Mouse (Mus musculus) embryo, embryonic 10.5 days (tissue): ENCODE data around the gene Syndig1.

Experiments used
- DNase-seq: peaks from one replicate; pipeline ENCODE4 v3.0.0-alpha.2; 2015; ENCODE audit warnings: low spot score

Gene Syndig1

GRCm38 (mm10) chr2:149828911-149829310 lies at the start of gene Syndig1:
Gene Syndig1 (plus strand): TSS chr2:149829211.
- DNase-seq, result no peak

GRCm38 (mm10) chr2:149798613-149799012 lies 30.4 kb upstream of the Syndig1 start:
- DNase-seq, result peak; percentile 45

- no peak for DNase-seq
These were observed 24.3 kb upstream of the Syndig1 start for GRCm38 (mm10) chr2:149804599-149805140.

GRCm38 (mm10) chr2:149805256-149805655 lies 23.8 kb upstream of the Syndig1 start:
- no peak for DNase-seq

GRCm38 (mm10) chr2:149812899-149813298 lies 16.1 kb upstream of the Syndig1 start:
- DNase-seq, result no peak

GRCm38 (mm10) chr2:149818395-149818794 lies 10.6 kb upstream of the Syndig1 start:
- no peak for DNase-seq

GRCm38 (mm10) chr2:149819751-149820150 lies 9.3 kb upstream of the Syndig1 start:
- no peak for DNase-seq

GRCm38 (mm10) chr2:149820201-149820600 lies 8.8 kb upstream of the Syndig1 start:
- peak; percentile 7 for DNase-seq

- peak; percentile 57 for DNase-seq
These were observed 1.0 kb downstream of the Syndig1 start for GRCm38 (mm10) chr2:149829955-149830535.

- DNase-seq, result peak; percentile 58
These were observed 1.8 kb downstream of the Syndig1 start, which contains the start of gene C530025M09Rik for GRCm38 (mm10) chr2:149830536-149831458. Gene C530025M09Rik (minus strand): TSS chr2:149831213.

- DNase-seq, result peak; percentile 45
These were observed 2.6 kb downstream of the Syndig1 start for GRCm38 (mm10) chr2:149831459-149832245.

- DNase-seq, result peak; percentile 1
These were observed 3.3 kb downstream of the Syndig1 start for GRCm38 (mm10) chr2:149832301-149832700.

GRCm38 (mm10) chr2:149835091-149835490 lies 6.1 kb downstream of the Syndig1 start:
- DNase-seq, result no peak

GRCm38 (mm10) chr2:149836471-149837135 lies 7.6 kb downstream of the Syndig1 start:
- DNase-seq, result no peak

GRCm38 (mm10) chr2:149839666-149840065 lies 10.7 kb downstream of the Syndig1 start:
- no peak for DNase-seq

- DNase-seq, result no peak
These were observed 15.6 kb downstream of the Syndig1 start for GRCm38 (mm10) chr2:149844575-149844974.

- DNase-seq, result no peak
These were observed 19.8 kb downstream of the Syndig1 start for GRCm38 (mm10) chr2:149848778-149849177.

- no peak for DNase-seq
These were observed 32.0 kb downstream of the Syndig1 start for GRCm38 (mm10) chr2:149861002-149861401.

- no peak for DNase-seq
These were observed 37.0 kb downstream of the Syndig1 start for GRCm38 (mm10) chr2:149865914-149866435.

- DNase-seq, result no peak
These were observed 41.5 kb downstream of the Syndig1 start for GRCm38 (mm10) chr2:149870496-149870895.

GRCm38 (mm10) chr2:149872496-149872895 lies 43.5 kb downstream of the Syndig1 start:
- no peak for DNase-seq
